Mouse (Mus musculus) T-helper 1 cell (primary cell): ENCODE data around the gene Gfpt2.

Source experiments
- in situ Hi-C: fragments of 300-600 bp; cut with MboI, MseI; formaldehyde crosslinking; loops from one replicate; pipeline ENCODE4 v1.15.1; 2025; ENCODE audit warnings: high pct_unique_total_duplicates

Gfpt2 gene

GRCm38 (mm10) chr11:49793131-49793530 lies 847 bp upstream of the Gfpt2 start:
- in situ Hi-C loops = no loop called here

- in situ Hi-C loops = no loop called here
Measured at GRCm38 (mm10) chr11:49794342-49795144, 565 bp downstream of the Gfpt2 start.

- in situ Hi-C loops = no loop called here
Measured at GRCm38 (mm10) chr11:49798931-49799330, 5.0 kb downstream of the Gfpt2 start.

- in situ Hi-C loops = loop anchor here (25.0 kb wide), 1 partner anchor 1761 kb away; no protein-coding TSS in a partner anchor
Measured at GRCm38 (mm10) chr11:49801516-49801915, 7.5 kb downstream of the Gfpt2 start.

- in situ Hi-C loops = loop anchor here (25.0 kb wide), 1 partner anchor 1758 kb away; no protein-coding TSS in a partner anchor
Measured at GRCm38 (mm10) chr11:49803801-49804200, 9.8 kb downstream of the Gfpt2 start.

GRCm38 (mm10) chr11:49806218-49806617 lies 12.2 kb downstream of the Gfpt2 start:
- in situ Hi-C loops = loop anchor here (25.0 kb wide), 1 partner anchor 1756 kb away; no protein-coding TSS in a partner anchor

GRCm38 (mm10) chr11:49808946-49809345 lies 15.0 kb downstream of the Gfpt2 start:
- in situ Hi-C loops = loop anchor here (25.0 kb wide), 1 partner anchor 1753 kb away; no protein-coding TSS in a partner anchor

- in situ Hi-C loops = loop anchor here (25.0 kb wide), 1 partner anchor 1752 kb away; no protein-coding TSS in a partner anchor
Measured at GRCm38 (mm10) chr11:49810696-49811095, 16.7 kb downstream of the Gfpt2 start.

GRCm38 (mm10) chr11:49811099-49811541 lies 17.1 kb downstream of the Gfpt2 start:
- in situ Hi-C loops = loop anchor here (25.0 kb wide), 1 partner anchor 1751 kb away; no protein-coding TSS in a partner anchor

- in situ Hi-C loops = loop anchor here (25.0 kb wide), 1 partner anchor 1750 kb away; no protein-coding TSS in a partner anchor
Measured at GRCm38 (mm10) chr11:49811879-49812278, 17.9 kb downstream of the Gfpt2 start.

GRCm38 (mm10) chr11:49818869-49819566 lies 25.0 kb downstream of the Gfpt2 start:
- in situ Hi-C loops = loop anchor here (25.0 kb wide), 1 partner anchor 1743 kb away; no protein-coding TSS in a partner anchor

GRCm38 (mm10) chr11:49819676-49820075 lies 25.7 kb downstream of the Gfpt2 start:
- in situ Hi-C loops = loop anchor here (25.0 kb wide), 1 partner anchor 1743 kb away; no protein-coding TSS in a partner anchor

- in situ Hi-C loops = loop anchor here (25.0 kb wide), 1 partner anchor 1741 kb away; no protein-coding TSS in a partner anchor
Measured at GRCm38 (mm10) chr11:49820928-49821327, 26.9 kb downstream of the Gfpt2 start.

- in situ Hi-C loops = loop anchor here (25.0 kb wide), 1 partner anchor 1741 kb away; no protein-coding TSS in a partner anchor
Measured at GRCm38 (mm10) chr11:49821546-49821945, 27.6 kb downstream of the Gfpt2 start.

- in situ Hi-C loops = loop anchor here (25.0 kb wide), 1 partner anchor 1740 kb away; no protein-coding TSS in a partner anchor
Measured at GRCm38 (mm10) chr11:49822337-49822736, 28.4 kb downstream of the Gfpt2 start.

- in situ Hi-C loops = loop anchor here (25.0 kb wide), 1 partner anchor 1737 kb away; no protein-coding TSS in a partner anchor
Measured at GRCm38 (mm10) chr11:49824896-49825295, 30.9 kb downstream of the Gfpt2 start.

GRCm38 (mm10) chr11:49827243-49827642 lies 33.3 kb downstream of the Gfpt2 start:
- in situ Hi-C loops = no loop called here

- in situ Hi-C loops = no loop called here
Measured at GRCm38 (mm10) chr11:49829176-49829745, 35.3 kb downstream of the Gfpt2 start.

GRCm38 (mm10) chr11:49831980-49832379 lies 38.0 kb downstream of the Gfpt2 start:
- in situ Hi-C loops = no loop called here

- in situ Hi-C loops = no loop called here
Measured at GRCm38 (mm10) chr11:49832962-49833361, 39.0 kb downstream of the Gfpt2 start.

GRCm38 (mm10) chr11:49834248-49834647 lies 40.3 kb downstream of the Gfpt2 start:
- in situ Hi-C loops = no loop called here
